Mouse (Mus musculus) liver, adult 10 weeks (tissue): ENCODE data around the gene Htr1d. TPM values are rescaled to one million over a fixed set of nuclear protein-coding genes. Genes with fewer than 3 reads are reported as not detected.

Experiments
- polyA plus RNA-seq: library from polyadenylated mRNA; stranded (reverse); fragments of 350-450 nt; fragmentation: Illumina TruSeq; extraction: RNeasy Lipid Tissue Mini Kit (QIAGEN cat#74804); gene quantifications from one replicate; pipeline ENCODE4 v1.2.3, GENCODE M21; 2014; ENCODE audit warnings: low read depth, low replicate concordance

Htr1d gene
- polyA plus RNA-seq: not detected

GRCm38 (mm10) chr4:136423224-136423623 is at the start of gene Htr1d:
Htr1d (plus strand) TSS chr4:136423524.

GRCm38 (mm10) chr4:136462086-136462838 is 38.9 kb downstream of the Htr1d start, which contains the start of gene 6030445D17Rik:
6030445D17Rik (plus strand) TSS chr4:136462250.

GRCm38 (mm10) chr4:136469371-136469903 is 46.1 kb downstream of the Htr1d start, which contains the start of gene Luzp1:
Luzp1 (plus strand) TSS chr4:136469761.

Other genes with a start within 250 kb of the Htr1d start
- 1.1 TPM for gene Asap3, start 217.2 kb upstream of the Htr1d start, polyA plus RNA-seq
- 32.7 TPM for gene Tcea3, start 175.8 kb upstream of the Htr1d start, polyA plus RNA-seq
- 2.1 TPM for gene Zfp46, start 138.8 kb upstream of the Htr1d start, polyA plus RNA-seq
- gene Hnrnpr, start 112.6 kb upstream of the Htr1d start, polyA plus RNA-seq: 44.7 TPM
- not detected for gene 6030445D17Rik, start 38.7 kb downstream of the Htr1d start, polyA plus RNA-seq
- 7.8 TPM for gene Luzp1, start 46.2 kb downstream of the Htr1d start, polyA plus RNA-seq
- 19.8 TPM for gene Kdm1a, start 179.2 kb downstream of the Htr1d start, polyA plus RNA-seq
- not detected for gene Tex46, start 186.9 kb downstream of the Htr1d start, polyA plus RNA-seq
- gene Lactbl1, start 199.1 kb downstream of the Htr1d start, polyA plus RNA-seq: not detected